9 mouse cellular contexts compared by ENCODE assay signal in the genomic region with DNA sequence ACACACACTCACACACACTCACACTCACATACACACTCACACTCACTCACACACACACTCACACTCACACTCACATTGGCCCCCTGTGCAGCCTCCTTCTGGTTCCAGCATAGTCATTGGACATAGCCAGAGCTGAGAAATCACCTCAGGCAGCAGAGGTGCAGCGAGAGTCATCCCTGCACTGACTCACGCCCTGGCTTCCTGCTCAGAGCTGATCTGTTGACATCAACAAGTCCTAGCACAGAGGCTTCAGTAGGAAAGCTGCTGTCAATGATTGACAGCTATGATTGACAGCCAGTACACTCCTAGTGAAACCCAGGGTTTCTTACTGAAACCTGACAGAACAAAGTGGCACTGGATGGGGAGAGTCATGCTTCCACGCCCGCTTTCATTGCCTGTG. TPM values are rescaled to one million over a fixed set of nuclear protein-coding genes. Genes with fewer than 3 reads are reported as not detected.
A peak's percentile ranks its signal among the peaks of the same experiment; 100 is the strongest.
DNase-seq lines count a peak whose midpoint lies in the region; ATAC-seq and TF ChIP-seq lines count a peak whose summit lies in the region.
"Had no signal": no experiment of that assay in that cellular context is flagged by ENCODE, and none has a peak within 500 bp of the region (broad histone marks: within the 10 kb centered on the region; RNA-seq: fewer than 3 reads in every experiment).

No protein-coding gene starts in this region.

- no peaks in the 10 kb centered on the region for H3K9me3 ChIP-seq in limb, embryonic 15.5 days
- H3K9me3 ChIP-seq in limb, embryonic 10.5 days (replicated peaks) = no peaks in the 10 kb centered on the region
- H3K9me3 ChIP-seq in kidney, embryonic 15.5 days (replicated peaks) = no peaks in the 10 kb centered on the region
- H3K9me3 ChIP-seq: neural tube, embryonic 12.5 days had no signal

- TF ChIP-seq CTCF in cerebellum, adult 2 months (IDR thresholded peaks at IDR 0.05; ENCODE audit: borderline replicate concordance, insufficient read depth, low read depth, low read length) = no peak

- no peak for DNase-seq in limb, embryonic 10.5 days (ENCODE audit: low spot score)
- peak; percentile 74 for DNase-seq in T-cell, adult 2 months (ENCODE audit: low spot score)
- DNase-seq in naive thymus-derived CD4-positive, alpha-beta T cell, adult 2 months (ENCODE audit: low read depth) = peak; percentile 89
- no peak for DNase-seq in cerebellum, adult 2 months
- no peak for DNase-seq in layer of hippocampus, adult 18-20 months (ENCODE audit: low spot score in 2 of 2)
- DNase-seq in left cerebral cortex, adult 18-20 months (ENCODE audit: low spot score in 2 of 2) = no peak

- H3K36me3 ChIP-seq in limb, embryonic 15.5 days = no peaks in the 10 kb centered on the region
- H3K36me3 ChIP-seq in limb, embryonic 10.5 days = no peaks in the 10 kb centered on the region
- H3K36me3 ChIP-seq in kidney, embryonic 15.5 days = no peaks in the 10 kb centered on the region
- H3K36me3 ChIP-seq: neural tube, embryonic 12.5 days had no signal

- H3K27me3 ChIP-seq in limb, embryonic 15.5 days = no peaks in the 10 kb centered on the region
- no peaks in the 10 kb centered on the region for H3K27me3 ChIP-seq in limb, embryonic 10.5 days (ENCODE audit: low read depth, poor library complexity, severe bottlenecking)
- H3K27me3 ChIP-seq in kidney, embryonic 15.5 days = no peaks in the 10 kb centered on the region
- H3K27me3 ChIP-seq in cerebellum, adult 2 months (ENCODE audit: control insufficient read depth, insufficient read depth, low read length) = no peaks in the 10 kb centered on the region
- H3K27me3 ChIP-seq: neural tube, embryonic 12.5 days had no signal

- ATAC-seq in limb, embryonic 15.5 days (ENCODE audit: insufficient number of reproducible peaks, low FRiP score, low TSS enrichment, low read depth) = no peak
- ATAC-seq in kidney, embryonic 15.5 days (replicated peaks; ENCODE audit: low FRiP score) = peak; percentile 13; the same call in 1 of the 2 replicates

- H3K4me3 ChIP-seq in limb, embryonic 15.5 days = no peak overlapping the region
- H3K4me3 ChIP-seq in limb, embryonic 10.5 days = no peak overlapping the region
- no peak overlapping the region for H3K4me3 ChIP-seq in kidney, embryonic 15.5 days (replicated peaks)
- H3K4me3 ChIP-seq in cerebellum, adult 2 months (replicated peaks; ENCODE audit: insufficient read depth, low read depth, low read length) = no peak overlapping the region
- H3K4me3 ChIP-seq: neural tube, embryonic 12.5 days had no signal

- peaks cover 58% of the 10 kb centered on the region for H3K4me1 ChIP-seq in limb, embryonic 15.5 days
- peaks cover 39% of the 10 kb centered on the region for H3K4me1 ChIP-seq in limb, embryonic 10.5 days
- peaks cover 66% of the 10 kb centered on the region for H3K4me1 ChIP-seq in kidney, embryonic 15.5 days
- H3K4me1 ChIP-seq in cerebellum, adult 2 months (ENCODE audit: control insufficient read depth, insufficient read depth, low read length) = peaks cover 28% of the 10 kb centered on the region

- WGBS in limb, embryonic 15.5 days = 70% methylated on average over 4 of the region's 4 CpGs
- 76% methylated on average over 4 of the region's 4 CpGs for WGBS in limb, embryonic 10.5 days
- WGBS in kidney, embryonic 15.5 days = 68% methylated on average over 4 of the region's 4 CpGs
- WGBS in cerebellum, adult 2 months = 80% methylated on average over 4 of the region's 4 CpGs

- H3K27ac ChIP-seq in limb, embryonic 15.5 days = peak overlapping the region; percentile 80; the same call in 1 of the 2 replicates
- no peak overlapping the region for H3K27ac ChIP-seq in limb, embryonic 10.5 days
- peak overlapping the region; percentile 84 for H3K27ac ChIP-seq in kidney, embryonic 15.5 days
- H3K27ac ChIP-seq in cerebellum, adult 2 months (ENCODE audit: insufficient read depth, low read length) = no peak overlapping the region
- H3K27ac ChIP-seq: neural tube, embryonic 12.5 days had no signal

- no peak for TF ChIP-seq POLR2A in cerebellum, adult 2 months (IDR thresholded peaks at IDR 0.05; ENCODE audit: borderline replicate concordance, insufficient read depth, low read length)

- no peak overlapping the region for H3K4me2 ChIP-seq in limb, embryonic 15.5 days
- no peak overlapping the region for H3K4me2 ChIP-seq in kidney, embryonic 15.5 days
- H3K4me2 ChIP-seq: neural tube, embryonic 12.5 days had no signal

- H3K9ac ChIP-seq in limb, embryonic 15.5 days = no peak overlapping the region
- H3K9ac ChIP-seq in kidney, embryonic 15.5 days = peak overlapping the region; percentile 29; the same call in 1 of the 2 replicates
- H3K9ac ChIP-seq: neural tube, embryonic 12.5 days had no signal

RNA-seq across cellular contexts. Expression of gene Scyl1, which starts 44.7 kb away (rescaled TPM):
- 81.6 and 85.1 TPM in 2 replicates for polyA plus RNA-seq in limb, embryonic 15.5 days (2015; fragmentation: Nextera tagmentation; extraction: Ambion mirVana)
- polyA plus RNA-seq in limb, embryonic 10.5 days (2016; fragmentation: Nextera tagmentation; extraction: Ambion mirVana) = 71.6 and 78.5 TPM in 2 replicates
- 69.6 and 76.0 TPM in 2 replicates for polyA plus RNA-seq in kidney, embryonic 15.5 days (2015; fragmentation: Nextera tagmentation; extraction: Ambion mirVana)
- polyA plus RNA-seq in cerebellum, adult 2 months (2012; rRNA removed) = 158 and 170 TPM in 2 replicates
- 10 to 100 TPM; 77.3 to 80.3 TPM for total RNA-seq in layer of hippocampus, adult 18-20 months (2021)
- 10 to 100 TPM; 90.8 to 93.4 TPM for total RNA-seq in left cerebral cortex, adult 18-20 months (2021)

RNA-seq across cellular contexts. Expression of gene Frmd8, which starts 59.1 kb away (rescaled TPM):
- polyA plus RNA-seq in limb, embryonic 15.5 days (2015; fragmentation: Nextera tagmentation; extraction: Ambion mirVana) = 28.4 and 31.3 TPM in 2 replicates
- polyA plus RNA-seq in limb, embryonic 10.5 days (2016; fragmentation: Nextera tagmentation; extraction: Ambion mirVana) = 43.5 and 48.7 TPM in 2 replicates
- 40.2 and 43.1 TPM in 2 replicates for polyA plus RNA-seq in kidney, embryonic 15.5 days (2015; fragmentation: Nextera tagmentation; extraction: Ambion mirVana)
- 23.4 and 28.3 TPM in 2 replicates for polyA plus RNA-seq in cerebellum, adult 2 months (2012; rRNA removed)
- total RNA-seq in layer of hippocampus, adult 18-20 months (2021) = 10 to 100 TPM; 12.7 to 13.0 TPM
- 10 to 100 TPM; 13.5 to 13.6 TPM for total RNA-seq in left cerebral cortex, adult 18-20 months (2021)

Comparison
In these comparisons a context has a peak if more than half of its experiments do, and no peak if none do; other contexts are left out.
1. H3K27ac ChIP-seq: peak in limb, embryonic 15.5 days (single experiment) and kidney, embryonic 15.5 days (single experiment); none in limb, embryonic 10.5 days (single experiment) and cerebellum, adult 2 months (single experiment).
2. DNase-seq: peak in T-cell, adult 2 months (single experiment) and naive thymus-derived CD4-positive, alpha-beta T cell, adult 2 months (single experiment); none in limb, embryonic 10.5 days (single experiment), cerebellum, adult 2 months (0 of 2), layer of hippocampus, adult 18-20 months (0 of 2) and left cerebral cortex, adult 18-20 months (0 of 2).